Mouse (Mus musculus): Measurements from ENCODE around the gene Eif2ak4.

Gene Eif2ak4

DNA sequence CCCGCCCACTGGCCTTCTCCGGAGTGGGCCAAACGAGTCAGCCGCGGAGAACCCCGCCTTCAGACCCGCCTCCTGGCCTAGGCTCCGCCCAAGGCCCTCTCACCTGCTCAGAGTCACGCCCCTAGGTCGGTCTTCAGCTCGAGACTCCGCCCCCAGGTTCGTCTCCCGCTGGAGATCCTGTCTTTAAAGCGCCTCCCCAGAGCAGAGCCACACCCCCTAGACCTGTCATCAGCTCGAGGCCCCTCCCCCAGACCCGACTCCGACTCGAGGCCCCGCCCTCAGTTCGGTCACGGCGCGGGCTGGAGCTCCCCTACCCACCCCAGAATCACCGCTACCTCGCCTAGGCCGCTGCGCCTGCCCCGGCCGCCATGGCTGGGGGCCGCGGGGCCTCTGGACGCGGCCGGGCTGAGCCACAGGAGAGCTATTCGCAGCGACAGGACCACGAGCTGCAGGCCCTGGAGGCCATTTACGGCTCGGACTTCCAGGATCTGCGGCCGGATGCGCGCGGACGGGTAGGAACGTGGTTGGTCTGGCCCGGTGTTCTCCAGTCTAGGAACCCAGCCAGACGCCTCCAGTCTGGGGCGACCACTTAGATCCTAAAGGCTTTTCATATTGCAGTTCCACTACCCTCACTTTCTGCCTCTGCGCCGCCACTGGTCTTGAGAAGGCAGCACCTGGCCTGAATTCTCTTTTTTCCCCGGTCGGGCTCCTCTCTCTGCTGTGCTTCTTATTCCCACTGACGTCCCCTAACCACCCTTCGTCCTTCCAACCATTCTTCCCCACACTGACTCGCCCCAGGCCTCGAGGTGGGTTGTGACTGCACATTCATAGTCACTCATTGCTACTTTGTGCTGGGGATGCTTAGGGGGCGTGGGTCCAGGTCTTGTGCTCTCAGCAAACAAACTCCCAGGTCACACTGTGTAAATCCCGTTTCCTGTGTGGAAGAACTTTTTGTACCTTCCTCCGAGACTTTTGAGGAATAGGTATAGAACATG lies at the start of gene Eif2ak4:
Eif2ak4 (plus strand) TSS at position 278 of the 995 bp plus-strand sequence.
- peak; percentile 98 for ATAC-seq (ENCODE audit: low TSS enrichment)

DNA sequence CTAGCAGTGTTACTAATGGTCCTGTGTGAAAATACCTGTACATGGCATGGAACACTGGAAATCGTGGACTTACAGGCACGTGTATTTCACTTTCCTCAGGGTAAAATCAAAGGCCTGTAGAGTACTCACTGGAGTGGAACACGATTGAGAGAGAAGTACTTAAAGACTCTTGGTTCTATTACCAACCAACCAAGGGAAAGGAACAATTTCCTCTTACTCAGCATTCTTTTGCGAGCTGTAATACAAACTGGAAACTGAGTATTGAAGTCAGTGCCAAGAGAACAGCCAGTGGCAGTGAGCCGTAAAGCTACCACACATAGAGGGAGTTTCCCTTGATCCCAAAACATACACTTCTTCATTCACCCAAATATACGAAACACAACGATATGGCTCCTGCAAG lies 47.1 kb upstream of the Eif2ak4 start:
- ATAC-seq (ENCODE audit: low TSS enrichment) = no peak

DNA sequence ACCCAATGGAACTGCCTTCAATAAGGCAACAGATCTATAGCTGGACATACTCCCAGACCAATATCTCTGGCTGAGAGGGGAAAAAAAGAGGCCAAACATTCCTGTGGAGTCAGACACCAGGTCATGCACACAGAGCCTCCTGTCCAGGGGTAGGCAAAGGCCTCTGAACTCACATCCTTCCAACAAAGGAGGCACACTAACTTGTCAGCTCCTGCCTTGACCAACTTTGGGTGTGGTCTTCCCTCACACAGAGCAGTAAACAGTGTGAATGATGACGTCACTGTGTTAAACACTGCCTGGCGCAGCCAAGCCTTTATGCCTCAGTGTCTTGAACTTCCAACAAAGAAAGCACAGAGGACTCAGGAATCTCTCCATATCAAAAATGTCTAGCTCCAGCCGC lies 44.5 kb upstream of the Eif2ak4 start:
- ATAC-seq (ENCODE audit: low TSS enrichment) = no peak

DNA sequence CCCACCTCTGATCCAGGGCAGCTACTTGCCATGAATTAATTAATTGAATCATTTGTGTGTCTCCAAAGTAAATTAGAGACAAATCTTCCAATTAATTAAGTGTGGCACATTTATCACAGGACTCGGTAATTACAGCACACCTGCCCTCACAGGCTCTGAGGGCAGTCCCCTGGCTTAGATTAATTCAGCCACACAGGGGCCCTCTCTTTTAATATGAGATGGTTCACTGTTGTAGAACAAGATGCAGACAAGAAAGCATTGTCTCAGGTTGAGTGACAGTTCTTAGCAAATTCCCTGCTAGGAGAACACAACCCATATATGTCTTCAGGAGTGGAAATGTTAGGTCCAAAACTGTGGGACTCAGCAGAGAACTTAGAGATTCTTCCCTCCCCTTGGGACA lies 42.9 kb upstream of the Eif2ak4 start:
- ATAC-seq (ENCODE audit: low TSS enrichment) = no peak

DNA sequence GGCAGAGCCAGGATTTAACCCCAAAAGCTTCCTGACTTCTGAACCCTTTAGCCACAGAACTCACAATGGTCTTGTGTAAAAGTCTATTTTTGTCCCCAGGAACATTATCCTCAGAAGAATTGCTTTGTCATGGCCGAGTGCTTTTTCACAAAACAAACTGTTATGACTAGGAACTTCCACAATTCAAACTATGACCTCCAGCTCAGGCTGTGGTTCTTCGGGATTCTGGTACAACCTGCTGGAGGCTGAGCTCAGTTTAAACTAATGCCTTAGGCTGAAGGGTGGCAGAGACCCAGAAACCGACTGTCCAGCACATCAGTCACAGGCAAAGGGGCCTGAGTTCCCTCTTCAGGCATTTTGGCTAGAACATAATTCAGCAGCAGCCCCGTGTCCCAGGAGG lies 34.9 kb upstream of the Eif2ak4 start:
- ATAC-seq (ENCODE audit: low TSS enrichment) = no peak

GRCm38 (mm10) chr2:118353916-118354403 lies 34.5 kb upstream of the Eif2ak4 start:
- ATAC-seq (ENCODE audit: low TSS enrichment) = 0 out of 2 replicates have a peak, but pooled peaks have one; percentile 34

DNA sequence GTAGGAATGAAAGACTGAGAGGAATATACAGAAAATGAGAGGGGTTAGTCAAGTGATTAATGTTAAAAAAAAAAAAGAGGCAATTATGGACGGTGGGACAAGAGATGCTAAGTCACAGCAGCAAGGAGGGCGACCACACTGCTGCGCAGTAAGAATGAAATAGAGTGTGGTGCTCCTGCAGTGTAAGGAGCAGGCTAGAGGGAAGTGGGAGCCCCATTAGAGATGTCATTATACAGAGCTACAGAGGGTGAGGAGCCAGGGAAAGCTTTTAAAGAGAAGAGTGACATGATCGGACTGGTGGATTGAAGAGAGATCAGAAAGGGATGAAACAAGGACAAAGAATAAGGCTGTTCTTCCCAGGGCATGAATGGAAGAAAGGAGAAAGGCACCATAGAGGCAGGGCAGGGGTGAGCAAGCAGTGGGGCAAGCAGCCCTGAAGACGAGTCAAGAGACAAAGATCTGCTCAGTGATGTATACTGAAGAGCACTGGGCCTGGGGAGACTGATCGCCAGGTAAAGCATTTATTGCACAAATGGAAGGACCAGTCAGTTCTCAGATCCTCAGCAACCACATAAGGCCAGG lies 33.2 kb upstream of the Eif2ak4 start:
- ATAC-seq (ENCODE audit: low TSS enrichment) = no peak

GRCm38 (mm10) chr2:118371841-118372240 lies 16.6 kb upstream of the Eif2ak4 start:
- ATAC-seq (ENCODE audit: low TSS enrichment) = no peak

DNA sequence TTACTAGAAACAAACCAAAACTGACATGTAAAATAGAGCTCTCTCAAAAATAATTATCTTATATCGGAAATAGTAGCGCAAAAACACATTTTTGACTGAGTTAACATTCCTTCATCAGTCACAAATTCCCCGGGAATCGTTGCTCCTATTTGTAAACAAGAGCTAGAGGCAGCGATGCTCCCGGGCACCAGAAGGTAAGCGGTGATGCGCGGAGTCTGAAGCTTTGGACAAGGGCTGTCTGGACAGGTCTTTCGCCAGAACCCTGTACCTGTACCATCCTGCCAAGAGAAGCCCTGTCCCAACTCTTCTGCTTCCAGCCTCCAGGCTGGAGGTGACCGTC lies 15.9 kb upstream of the Eif2ak4 start:
- ATAC-seq (ENCODE audit: low TSS enrichment) = no peak

- ATAC-seq (ENCODE audit: low TSS enrichment) = peak; percentile 48
Measured at GRCm38 (mm10) chr2:118372901-118373571, 15.4 kb upstream of the Eif2ak4 start, which contains the start of gene Gpr176. Gene Gpr176 (minus strand): TSS chr2:118373419.

GRCm38 (mm10) chr2:118373572-118374279 lies 14.7 kb upstream of the Eif2ak4 start:
- peak; percentile 76 for ATAC-seq (ENCODE audit: low TSS enrichment)

DNA sequence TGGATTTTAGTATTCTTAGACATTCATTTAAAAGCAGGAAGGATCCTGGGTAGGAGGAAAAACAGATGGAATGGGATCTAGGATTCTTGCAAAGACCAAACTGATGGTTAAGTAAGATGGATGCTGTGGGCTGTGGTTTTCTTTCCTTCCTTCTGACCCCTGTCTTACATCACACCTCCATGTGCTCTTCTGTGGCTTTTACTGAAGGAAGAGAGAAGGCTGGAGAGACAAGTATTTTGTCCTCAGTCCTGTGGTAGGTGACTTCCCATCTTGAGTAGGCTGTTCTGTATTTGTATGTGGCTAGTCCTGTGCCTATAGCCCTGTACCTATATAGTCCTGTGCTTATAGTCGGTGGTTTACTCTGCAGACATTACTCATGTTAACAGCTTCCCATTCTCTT lies 12.9 kb upstream of the Eif2ak4 start:
- ATAC-seq (ENCODE audit: low TSS enrichment) = peak; percentile 20; the same call in 1 of the 2 replicates

DNA sequence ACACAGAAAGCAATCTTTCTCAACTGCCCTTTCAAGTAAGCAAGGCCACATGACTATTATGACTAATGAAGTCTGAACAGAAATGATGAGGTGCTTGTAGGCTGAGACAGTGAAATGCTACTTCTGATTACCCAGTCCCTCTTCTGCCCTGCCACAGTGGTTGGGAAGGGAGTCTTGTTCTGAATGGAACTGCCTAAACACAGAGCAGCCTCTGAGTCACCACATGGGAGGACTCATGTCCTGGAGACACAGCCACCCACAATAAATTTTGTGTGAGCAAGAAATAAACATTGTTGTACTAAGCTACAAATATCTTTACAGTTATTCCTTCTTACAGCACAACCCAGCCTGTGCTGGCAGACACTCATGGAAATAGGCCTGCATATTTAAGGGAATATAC lies 12.5 kb upstream of the Eif2ak4 start:
- peak; percentile 60 for ATAC-seq (ENCODE audit: low TSS enrichment)

DNA sequence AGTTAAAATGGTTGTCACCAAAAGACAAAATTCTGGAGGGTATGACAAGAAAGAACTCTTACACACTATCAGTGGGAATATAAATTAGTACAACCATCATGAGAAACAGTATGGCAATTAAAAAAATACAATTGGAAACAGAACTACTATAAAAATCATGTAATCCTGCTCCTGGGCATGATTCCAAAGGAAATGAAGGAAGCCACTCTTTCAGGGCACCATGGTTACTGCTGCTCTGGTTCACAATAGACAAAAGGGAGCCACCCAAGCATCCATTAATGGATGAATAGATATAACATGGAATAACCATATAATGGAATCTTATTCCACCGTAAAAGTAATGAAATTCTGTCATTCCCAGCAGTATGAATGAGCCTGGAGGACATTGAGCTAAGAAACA lies 8.7 kb upstream of the Eif2ak4 start:
- no peak for ATAC-seq (ENCODE audit: low TSS enrichment)

GRCm38 (mm10) chr2:118383387-118383786 lies 5.0 kb upstream of the Eif2ak4 start:
- ATAC-seq (ENCODE audit: low TSS enrichment) = no peak

DNA sequence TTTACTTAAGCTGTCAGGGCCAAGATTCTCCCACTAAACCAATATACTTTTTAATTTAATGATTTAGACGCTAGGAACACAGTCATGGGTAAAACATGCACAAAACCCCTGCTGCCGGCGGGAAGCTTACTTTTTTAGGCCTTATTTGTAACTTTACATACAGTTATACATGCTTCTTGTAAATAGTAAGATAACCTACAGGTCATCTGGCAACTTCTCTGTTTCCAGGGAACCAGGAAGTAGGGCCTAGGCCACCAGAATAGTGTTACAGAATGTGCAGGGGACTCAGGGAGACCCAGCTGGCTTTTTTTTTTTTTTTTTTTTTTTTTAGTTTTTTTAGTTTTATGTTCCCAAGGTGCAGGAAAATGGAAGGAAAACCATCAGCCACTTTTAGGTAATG lies 1.2 kb downstream of the Eif2ak4 start:
- no peak for ATAC-seq (ENCODE audit: low TSS enrichment)

DNA sequence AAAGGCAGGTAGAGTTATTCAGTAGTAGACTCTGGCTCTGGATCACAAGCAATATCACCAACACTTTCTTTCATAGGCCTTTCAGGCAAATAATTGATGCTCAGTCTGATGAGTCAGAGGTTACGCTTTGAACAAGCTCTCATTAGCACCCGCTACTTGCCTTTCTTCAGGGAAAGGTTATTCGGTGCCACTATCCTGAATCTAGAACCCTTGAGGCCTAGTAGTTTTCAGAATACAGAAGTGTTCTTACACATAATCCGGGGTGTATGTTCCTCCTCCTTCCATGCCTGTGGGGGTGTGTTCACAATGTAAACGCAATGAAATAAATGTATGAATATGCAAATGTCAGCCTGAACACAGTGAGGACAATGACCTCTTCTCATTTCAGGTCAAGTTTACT lies 1.7 kb downstream of the Eif2ak4 start:
- ATAC-seq (ENCODE audit: low TSS enrichment) = no peak

GRCm38 (mm10) chr2:118391201-118391600 lies 2.8 kb downstream of the Eif2ak4 start:
- no peak for ATAC-seq (ENCODE audit: low TSS enrichment)

DNA sequence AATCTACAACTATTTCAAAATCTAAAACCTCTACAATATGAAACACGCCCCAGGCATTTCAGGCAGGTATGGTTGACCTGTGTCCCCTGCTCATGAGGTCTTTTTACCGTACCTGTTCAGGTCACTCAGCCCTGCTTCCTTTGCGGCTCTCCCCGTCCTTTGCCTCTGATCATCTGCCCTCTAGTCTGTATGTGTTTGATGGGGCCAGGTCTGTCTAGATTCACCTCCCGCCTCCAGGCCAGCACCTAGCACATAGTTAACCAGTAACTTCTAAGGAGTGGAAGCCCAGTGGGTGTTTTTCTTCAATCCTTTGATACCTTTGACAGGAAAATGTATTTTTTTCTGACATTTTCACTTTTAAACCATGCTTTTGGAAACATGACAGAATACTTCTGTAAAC lies 11.3 kb downstream of the Eif2ak4 start:
- no peak for ATAC-seq (ENCODE audit: low TSS enrichment)

- no peak for ATAC-seq (ENCODE audit: low TSS enrichment)
Measured at GRCm38 (mm10) chr2:118401834-118402727, 13.7 kb downstream of the Eif2ak4 start.

DNA sequence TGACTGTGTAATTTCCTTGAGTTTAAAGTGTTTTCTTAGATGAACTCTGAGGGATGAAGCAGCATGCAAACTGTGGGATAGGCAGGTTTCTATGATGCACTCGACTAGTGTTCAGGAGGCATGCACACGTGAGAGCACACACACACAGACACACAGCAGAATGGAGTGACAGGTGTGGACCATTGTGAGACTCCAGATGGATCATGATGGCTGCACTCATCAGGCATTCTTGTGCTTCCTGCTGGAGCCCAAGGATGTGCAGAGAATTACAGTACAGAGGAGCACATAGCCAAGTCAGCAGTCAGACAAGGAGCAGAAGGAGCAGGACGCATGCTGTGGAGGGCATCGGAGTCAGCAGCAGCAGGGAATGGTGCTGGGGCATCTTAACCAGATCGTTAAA lies 15.9 kb downstream of the Eif2ak4 start:
- ATAC-seq (ENCODE audit: low TSS enrichment) = peak; percentile 38; the same call in 1 of the 2 replicates
